Mouse (Mus musculus): ENCODE results near the gene Neurl4. TPM values are rescaled to one million over a fixed set of nuclear protein-coding genes. Genes with fewer than 3 reads are reported as not detected.
A peak's percentile ranks its signal among the peaks of the same experiment; 100 is the strongest.
"Not testable (repeated sequence)": the region's sequence is repeated elsewhere in the genome, so short reads cannot be mapped to it uniquely, and the experiment has no call there.

The Neurl4 gene
- 112 and 118 TPM in 2 replicates for total RNA-seq (2014; rRNA removed)
- polyA plus RNA-seq (2015; fragmentation: Nextera tagmentation; extraction: Ambion mirVana) = 15.2 and 16.7 TPM in 2 replicates

DNA sequence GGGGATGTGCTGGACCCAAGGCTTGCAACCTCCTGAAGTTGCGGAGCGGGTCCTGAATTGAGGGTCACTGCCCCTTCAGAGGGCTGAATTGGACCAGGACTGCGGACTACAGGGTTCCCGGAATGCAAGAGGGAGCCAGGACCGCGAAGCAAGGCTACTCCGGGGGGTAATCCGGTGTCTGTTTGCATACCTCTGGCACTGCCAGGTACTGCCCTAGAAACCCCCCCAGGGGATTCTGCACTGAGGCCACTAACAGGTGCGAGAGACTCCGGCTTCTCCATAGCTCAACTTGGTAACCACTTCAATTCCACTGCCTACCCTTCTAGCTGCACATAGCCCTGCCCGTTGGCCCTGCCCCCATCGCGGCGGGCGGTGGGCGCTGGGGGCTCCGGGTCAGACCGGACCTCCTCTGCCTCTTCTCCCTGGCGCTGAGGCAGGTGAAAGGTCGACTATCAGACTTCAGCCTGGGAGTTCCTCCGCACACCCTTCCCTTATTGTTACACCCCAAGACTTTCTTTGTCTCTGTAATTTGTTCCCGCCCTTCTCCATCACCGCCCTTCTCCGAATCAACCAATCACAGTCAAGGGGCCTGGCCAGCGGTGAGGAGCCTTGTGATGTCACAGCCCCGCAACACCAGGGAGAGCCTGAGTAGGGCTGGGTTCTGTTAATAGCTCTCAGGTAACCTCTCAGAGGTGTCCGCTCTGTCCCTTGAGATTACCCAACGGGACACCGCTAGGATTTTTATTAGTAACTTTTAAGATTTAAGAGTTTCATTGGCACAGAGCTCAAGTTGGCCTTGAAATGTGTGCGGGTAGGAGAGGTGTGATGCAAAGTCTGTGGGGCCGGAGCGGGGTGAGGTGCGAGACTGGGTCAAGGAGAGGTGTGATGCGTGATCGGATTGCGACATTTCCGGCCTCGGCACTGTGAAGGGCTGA lies at the start of gene Neurl4, which contains the start of gene 2810408A11Rik:
TSS of gene Neurl4 (plus strand) at position 602 of the 935 bp plus-strand sequence.
TSS of gene 2810408A11Rik (minus strand) at position 517 of the 935 bp plus-strand sequence.
- H3K9ac ChIP-seq (replicated peaks; ENCODE audit: low read length, poor library complexity, severe bottlenecking) = peak within 1 kb of the TSS; percentile 89
- H3K27ac ChIP-seq (ENCODE audit: low read depth, low read length) = peak within 1 kb of the TSS; percentile 94
- H3K4me3 ChIP-seq (ENCODE audit: low read depth, low read length) = peak within 1 kb of the TSS; percentile 81
- DNase-seq (ENCODE audit: low spot score) = peak; percentile 96
- H3K9me3 ChIP-seq (ENCODE audit: low read length) = no peaks in the 10 kb centered on the region
- WGBS = under 1% methylated on average over 38 of the region's 38 CpGs
- peak; percentile 91 for ATAC-seq (ENCODE audit: low FRiP score)
- no peaks in the 10 kb centered on the region for H3K27me3 ChIP-seq (ENCODE audit: insufficient read depth, low read length)
- TF ChIP-seq CTCF (IDR thresholded peaks at IDR 0.05) = no peak
- H3K4me1 ChIP-seq (ENCODE audit: insufficient read depth, low read length) = peaks cover 6% of the 10 kb centered on the region; the same call in 1 of the 2 replicates
- peak within 1 kb of the TSS; percentile 86 for H3K4me2 ChIP-seq (ENCODE audit: low read depth, low read length, poor library complexity, severe bottlenecking)
- H3K36me3 ChIP-seq (ENCODE audit: insufficient read depth, low read length) = peaks cover 17% of the 10 kb centered on the region

DNA sequence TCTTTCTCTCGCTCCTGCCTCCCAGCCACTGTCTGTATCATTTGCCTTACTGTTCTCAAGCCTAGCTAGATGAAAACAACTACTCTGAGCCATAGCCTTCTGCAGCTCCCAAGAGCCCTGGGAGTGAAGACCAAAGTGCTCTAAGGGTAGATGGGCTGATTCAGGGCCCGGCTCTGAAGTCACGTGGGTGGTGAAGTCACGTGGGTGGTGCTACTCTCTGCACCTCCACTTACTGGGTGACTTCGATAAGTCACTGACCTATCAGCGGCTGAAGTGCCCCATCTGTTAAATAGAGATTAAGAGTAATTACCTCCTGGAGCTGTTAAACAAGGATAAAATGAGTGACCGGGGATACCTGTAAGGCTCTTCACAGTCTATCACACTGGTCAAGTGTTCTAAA lies 46.9 kb upstream of the Neurl4 start:
- Histone ChIP-seq H3K27ac (ENCODE audit: low read depth, low read length) (no peak overlapping the region), H3K4me1 (ENCODE audit: insufficient read depth, low read length) (0 out of 2 replicates have a peak, but pooled peaks cover 4% of the 10 kb centered on the region), H3K27me3 (ENCODE audit: insufficient read depth, low read length) (peaks cover 6% of the 10 kb centered on the region), H3K9me3 (ENCODE audit: low read length) (no peaks in the 10 kb centered on the region), H3K9ac (replicated peaks; ENCODE audit: low read length, poor library complexity, severe bottlenecking) (no peak overlapping the region), H3K36me3 (ENCODE audit: insufficient read depth, low read length) (peaks cover 24% of the 10 kb centered on the region), H3K4me3 (ENCODE audit: low read depth, low read length) (no peak overlapping the region), H3K4me2 (ENCODE audit: low read depth, low read length, poor library complexity, severe bottlenecking) (no peak overlapping the region)
- 81% methylated on average over 7 of the region's 7 CpGs for WGBS
- ATAC-seq (ENCODE audit: low FRiP score) (no peak), DNase-seq (ENCODE audit: low spot score) (no peak)
- TF ChIP-seq CTCF (IDR thresholded peaks at IDR 0.05) = no peak

DNA sequence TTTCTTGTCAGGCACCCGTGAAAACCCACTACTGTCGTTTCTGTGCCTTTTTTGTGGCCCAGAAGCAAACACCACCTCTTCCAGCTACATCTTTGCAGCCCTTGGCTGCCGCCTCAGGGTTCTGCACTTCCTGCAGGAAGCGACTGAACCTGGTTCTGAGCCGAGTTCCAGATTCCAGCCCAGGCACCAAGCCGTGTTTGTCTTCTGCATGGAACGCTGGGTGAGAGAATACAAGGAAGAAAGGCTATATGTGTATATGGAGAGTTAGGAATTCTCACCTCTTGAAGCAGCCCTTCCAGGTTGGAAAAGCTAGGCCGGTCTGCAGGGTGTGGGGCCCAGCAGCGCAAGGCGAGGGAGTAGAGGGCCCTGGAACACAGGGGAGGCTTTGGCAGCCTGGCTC lies 46.2 kb upstream of the Neurl4 start:
- H3K4me1 ChIP-seq (ENCODE audit: insufficient read depth, low read length) = 0 out of 2 replicates have a peak, but pooled peaks cover 4% of the 10 kb centered on the region
- H3K4me3 ChIP-seq (ENCODE audit: low read depth, low read length) = no peak overlapping the region
- no peak overlapping the region for H3K4me2 ChIP-seq (ENCODE audit: low read depth, low read length, poor library complexity, severe bottlenecking)
- H3K9me3 ChIP-seq (ENCODE audit: low read length) = no peaks in the 10 kb centered on the region
- no peak for DNase-seq (ENCODE audit: low spot score)
- no peak for TF ChIP-seq CTCF (IDR thresholded peaks at IDR 0.05)
- H3K9ac ChIP-seq (replicated peaks; ENCODE audit: low read length, poor library complexity, severe bottlenecking) = no peak overlapping the region
- peaks cover 8% of the 10 kb centered on the region for H3K27me3 ChIP-seq (ENCODE audit: insufficient read depth, low read length)
- no peak for ATAC-seq (ENCODE audit: low FRiP score)
- H3K36me3 ChIP-seq (ENCODE audit: insufficient read depth, low read length) = peaks cover 21% of the 10 kb centered on the region
- no peak overlapping the region for H3K27ac ChIP-seq (ENCODE audit: low read depth, low read length)
- 89% methylated on average over 10 of the region's 10 CpGs for WGBS

DNA sequence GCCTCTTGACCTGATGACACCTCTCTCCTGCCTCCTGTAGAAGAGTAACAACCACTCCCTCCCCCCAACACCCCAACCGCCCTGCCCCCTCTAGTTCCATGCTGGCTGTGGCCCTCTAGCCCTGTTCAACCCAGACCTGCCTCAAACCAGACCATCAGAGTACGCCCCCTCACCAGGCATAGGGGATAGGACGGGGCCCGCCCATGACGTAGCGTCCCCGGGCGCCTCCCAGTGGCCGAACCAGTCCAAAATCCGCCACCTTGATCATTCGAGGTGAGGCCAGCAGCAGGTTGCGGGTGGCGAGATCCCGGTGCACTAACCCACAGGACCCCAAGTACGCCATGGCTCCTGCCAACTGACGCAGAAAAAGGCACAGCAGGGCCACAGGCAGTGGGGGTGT lies 45.5 kb upstream of the Neurl4 start:
- TF ChIP-seq CTCF (IDR thresholded peaks at IDR 0.05) = peak; percentile 54
- ATAC-seq (ENCODE audit: low FRiP score) (peak; percentile 69), DNase-seq (ENCODE audit: low spot score) (no peak)
- peaks cover 15% of the 10 kb centered on the region for H3K36me3 ChIP-seq (ENCODE audit: insufficient read depth, low read length)
- no peak overlapping the region for H3K4me2 ChIP-seq (ENCODE audit: low read depth, low read length, poor library complexity, severe bottlenecking)
- H3K27me3 ChIP-seq (ENCODE audit: insufficient read depth, low read length) = peaks cover 8% of the 10 kb centered on the region
- no peak overlapping the region for H3K4me3 ChIP-seq (ENCODE audit: low read depth, low read length)
- WGBS = 21% methylated on average over 16 of the region's 16 CpGs
- H3K27ac ChIP-seq (ENCODE audit: low read depth, low read length) = no peak overlapping the region
- 0 out of 2 replicates have a peak, but pooled peaks cover 4% of the 10 kb centered on the region for H3K4me1 ChIP-seq (ENCODE audit: insufficient read depth, low read length)
- H3K9me3 ChIP-seq (ENCODE audit: low read length) = no peaks in the 10 kb centered on the region
- H3K9ac ChIP-seq (replicated peaks; ENCODE audit: low read length, poor library complexity, severe bottlenecking) = no peak overlapping the region

DNA sequence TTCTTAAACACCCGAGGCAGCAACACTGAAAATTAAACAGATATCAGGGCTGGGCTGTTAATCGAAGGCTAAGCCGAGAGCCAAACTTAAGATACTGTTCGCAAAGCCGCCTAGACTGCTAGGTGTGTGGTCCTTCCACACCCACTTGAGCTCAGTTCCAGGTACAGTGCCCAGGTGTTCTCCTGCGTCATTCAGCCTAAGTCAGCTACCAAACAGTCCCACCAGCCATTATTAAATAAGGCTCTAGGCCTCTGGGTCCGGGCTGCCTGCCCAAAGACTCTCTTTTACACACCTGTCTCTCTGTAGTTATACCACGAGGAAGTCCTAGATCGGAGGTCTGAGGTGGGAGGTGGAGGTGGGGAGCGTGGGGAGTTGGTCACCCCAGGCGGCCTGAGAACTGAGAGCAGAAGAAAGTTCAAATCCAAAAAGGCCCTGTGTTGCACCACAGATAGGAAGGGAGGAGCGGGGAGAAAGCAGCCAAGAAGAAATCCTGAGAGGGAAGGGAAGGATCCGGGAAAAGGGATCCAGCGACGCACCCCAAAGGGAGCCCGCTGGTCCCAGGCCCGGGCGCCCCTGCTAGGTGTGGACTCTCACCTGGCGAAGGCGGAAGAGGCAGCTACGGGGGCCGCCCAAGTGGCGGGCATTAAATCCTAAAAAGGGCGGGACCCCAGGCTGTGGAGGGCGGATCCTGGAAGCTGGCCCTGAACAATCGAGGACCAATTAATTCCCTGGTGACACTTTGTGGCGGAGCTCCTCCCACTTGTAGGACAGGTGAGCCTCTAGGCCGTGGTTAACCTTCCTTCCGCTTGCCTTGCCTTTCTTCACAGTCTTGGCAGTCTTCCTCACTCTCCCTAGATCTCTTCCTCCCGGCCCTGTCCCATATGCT lies 42.5 kb upstream of the Neurl4 start, which contains the start of gene Tnk1:
TSS of gene Tnk1 (minus strand) at position 618 of the 886 bp plus-strand sequence.
- H3K4me2 ChIP-seq (ENCODE audit: low read depth, low read length, poor library complexity, severe bottlenecking) = no peak within 1 kb of the TSS
- no peak within 1 kb of the TSS for H3K4me3 ChIP-seq (ENCODE audit: low read depth, low read length)
- no peaks in the 10 kb centered on the region for H3K36me3 ChIP-seq (ENCODE audit: insufficient read depth, low read length)
- ATAC-seq (ENCODE audit: low FRiP score) = no peak
- H3K4me1 ChIP-seq (ENCODE audit: insufficient read depth, low read length) = 0 out of 2 replicates have a peak, but pooled peaks cover 4% of the 10 kb centered on the region
- TF ChIP-seq CTCF (IDR thresholded peaks at IDR 0.05) = no peak
- H3K27ac ChIP-seq (ENCODE audit: low read depth, low read length) = no peak within 1 kb of the TSS
- H3K27me3 ChIP-seq (ENCODE audit: insufficient read depth, low read length) = peaks cover 8% of the 10 kb centered on the region
- DNase-seq (ENCODE audit: low spot score) = no peak
- 23% methylated on average over 30 of the region's 30 CpGs for WGBS
- H3K9ac ChIP-seq (replicated peaks; ENCODE audit: low read length, poor library complexity, severe bottlenecking) = no peak within 1 kb of the TSS
- no peaks in the 10 kb centered on the region for H3K9me3 ChIP-seq (ENCODE audit: low read length)

DNA sequence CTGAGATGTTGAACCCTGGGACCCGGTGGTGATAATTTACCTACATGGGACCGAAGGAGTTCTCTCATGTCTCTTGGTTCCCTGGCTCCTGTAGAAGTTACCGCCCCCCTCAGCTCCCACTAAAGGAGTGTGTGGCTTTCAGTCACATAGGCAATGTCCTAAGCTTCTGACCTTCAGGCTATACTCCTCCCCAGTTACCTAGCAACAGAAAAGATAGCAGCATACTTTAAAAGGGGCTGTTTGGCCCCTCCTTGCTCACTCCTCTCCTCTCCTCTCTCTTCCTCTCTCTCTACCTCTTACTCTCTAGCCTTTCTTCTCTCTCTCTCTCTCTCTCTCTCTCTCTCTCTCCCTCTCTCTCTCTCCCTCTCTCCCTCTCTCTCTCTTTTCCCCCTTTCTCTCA lies 37.1 kb upstream of the Neurl4 start:
- not testable (repeated sequence) for H3K9ac ChIP-seq (replicated peaks; ENCODE audit: low read length, poor library complexity, severe bottlenecking); H3K27ac ChIP-seq (ENCODE audit: low read depth, low read length); ATAC-seq (ENCODE audit: low FRiP score); H3K9me3 ChIP-seq (ENCODE audit: low read length); H3K27me3 ChIP-seq (ENCODE audit: insufficient read depth, low read length); H3K4me1 ChIP-seq (ENCODE audit: insufficient read depth, low read length); H3K36me3 ChIP-seq (ENCODE audit: insufficient read depth, low read length); DNase-seq (ENCODE audit: low spot score); H3K4me2 ChIP-seq (ENCODE audit: low read depth, low read length, poor library complexity, severe bottlenecking); H3K4me3 ChIP-seq (ENCODE audit: low read depth, low read length)
- 82% methylated on average over 3 of the region's 3 CpGs for WGBS
